Comparison of ENCODE assay signal across 10 mouse cellular contexts in the genomic region with DNA sequence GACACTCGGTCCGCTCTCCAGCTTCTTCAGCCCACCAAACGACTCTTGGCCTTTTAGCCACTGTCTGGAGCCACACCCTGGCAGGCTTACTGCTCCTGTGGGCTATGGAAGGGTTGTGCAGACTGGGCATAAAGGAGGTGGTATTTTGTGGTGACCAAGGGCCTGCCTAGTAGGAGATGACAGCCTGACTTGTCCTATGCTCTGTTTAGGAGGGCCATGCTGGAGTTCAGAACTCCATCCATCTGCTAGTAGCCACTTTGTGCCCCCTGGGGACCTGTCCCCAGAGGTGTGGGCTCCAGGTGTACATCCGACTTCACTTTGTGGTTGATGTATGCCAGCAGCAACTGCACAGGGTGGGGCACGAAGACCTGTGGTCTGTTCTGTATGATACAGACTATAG. TPM values are rescaled to one million over a fixed set of nuclear protein-coding genes. Genes with fewer than 3 reads are reported as not detected.
A peak's percentile ranks its signal among the peaks of the same experiment; 100 is the strongest.
DNase-seq lines count a peak whose midpoint lies in the region; ATAC-seq and TF ChIP-seq lines count a peak whose summit lies in the region.
"Had no signal": no experiment of that assay in that cellular context is flagged by ENCODE, and none has a peak within 500 bp of the region (broad histone marks: within the 10 kb centered on the region; RNA-seq: fewer than 3 reads in every experiment).

No protein-coding gene starts in this region.

- H3K4me3 ChIP-seq in kidney, adult 2 months (ENCODE audit: insufficient read depth, low read depth, low read length) = peak overlapping the region; percentile 69
- H3K4me3 ChIP-seq in embryonic facial prominence, embryonic 12.5 days = peak overlapping the region; percentile 71
- H3K4me3 ChIP-seq in hindbrain, embryonic 13.5 days = peak overlapping the region; percentile 64
- H3K4me3 ChIP-seq in midbrain, embryonic 12.5 days = peak overlapping the region; percentile 76

- H3K9me3 ChIP-seq in embryonic facial prominence, embryonic 12.5 days = no peaks in the 10 kb centered on the region
- no peaks in the 10 kb centered on the region for H3K9me3 ChIP-seq in hindbrain, embryonic 13.5 days
- H3K9me3 ChIP-seq in midbrain, embryonic 12.5 days = no peaks in the 10 kb centered on the region

- H3K4me1 ChIP-seq in kidney, adult 2 months (ENCODE audit: control insufficient read depth, insufficient read depth, low read length) = peaks cover 19% of the 10 kb centered on the region
- peaks cover 36% of the 10 kb centered on the region for H3K4me1 ChIP-seq in embryonic facial prominence, embryonic 12.5 days
- H3K4me1 ChIP-seq in hindbrain, embryonic 13.5 days (replicated peaks) = peaks cover 66% of the 10 kb centered on the region
- peaks cover 64% of the 10 kb centered on the region for H3K4me1 ChIP-seq in midbrain, embryonic 12.5 days

- TF ChIP-seq CTCF in kidney, adult 2 months (conservative IDR thresholded peaks at IDR 0.05; ENCODE audit: insufficient read depth, insufficient read length, low read depth, low read length) = no peak

- H3K36me3 ChIP-seq in kidney, adult 2 months (ENCODE audit: control insufficient read depth, insufficient read depth, low read length) = no peaks in the 10 kb centered on the region
- peaks cover 20% of the 10 kb centered on the region for H3K36me3 ChIP-seq in embryonic facial prominence, embryonic 12.5 days
- H3K36me3 ChIP-seq in hindbrain, embryonic 13.5 days = peaks cover 35% of the 10 kb centered on the region
- H3K36me3 ChIP-seq in midbrain, embryonic 12.5 days = peaks cover 26% of the 10 kb centered on the region

- ATAC-seq in embryonic facial prominence, embryonic 12.5 days (ENCODE audit: insufficient number of reproducible peaks, insufficient read depth, low FRiP score, low TSS enrichment) = no peak
- ATAC-seq in hindbrain, embryonic 13.5 days (ENCODE audit: low FRiP score) = no peak
- no peak for ATAC-seq in midbrain, embryonic 12.5 days (ENCODE audit: low FRiP score, low read depth)
- no peak for ATAC-seq in granulocyte monocyte progenitor cell, adult 5-6 weeks (replicated peaks; ENCODE audit: poor library complexity, severe bottlenecking)
- ATAC-seq in erythroid progenitor cell, adult 5-6 weeks (replicated peaks; ENCODE audit: low FRiP score, poor library complexity, severe bottlenecking) = no peak

- peak overlapping the region; percentile 90 for H3K4me2 ChIP-seq in embryonic facial prominence, embryonic 12.5 days (replicated peaks)
- H3K4me2 ChIP-seq in hindbrain, embryonic 13.5 days = peak overlapping the region; percentile 88
- H3K4me2 ChIP-seq in midbrain, embryonic 12.5 days (replicated peaks) = peak overlapping the region; percentile 90

- no peak overlapping the region for H3K27ac ChIP-seq in kidney, adult 2 months (ENCODE audit: insufficient read depth, low read depth, low read length)
- H3K27ac ChIP-seq in embryonic facial prominence, embryonic 12.5 days = no peak overlapping the region
- peak overlapping the region; percentile 91 for H3K27ac ChIP-seq in hindbrain, embryonic 13.5 days
- H3K27ac ChIP-seq in midbrain, embryonic 12.5 days (replicated peaks) = peak overlapping the region; percentile 91

- no peak for TF ChIP-seq POLR2A in kidney, adult 2 months (IDR thresholded peaks at IDR 0.05; ENCODE audit: low read depth, low read length)

- 61% methylated on average over 5 of the region's 5 CpGs for WGBS in kidney, adult 2 months
- 50% methylated on average over 5 of the region's 5 CpGs for WGBS in embryonic facial prominence, embryonic 12.5 days
- 43% methylated on average over 5 of the region's 5 CpGs for WGBS in hindbrain, embryonic 13.5 days
- WGBS in midbrain, embryonic 12.5 days = 49% methylated on average over 5 of the region's 5 CpGs

- peak overlapping the region; percentile 71; the same call in 1 of the 2 replicates for H3K9ac ChIP-seq in embryonic facial prominence, embryonic 12.5 days
- peak overlapping the region; percentile 92 for H3K9ac ChIP-seq in hindbrain, embryonic 13.5 days
- H3K9ac ChIP-seq in midbrain, embryonic 12.5 days (replicated peaks) = peak overlapping the region; percentile 86

- no peaks in the 10 kb centered on the region for H3K27me3 ChIP-seq in kidney, adult 2 months (replicated peaks; ENCODE audit: control insufficient read depth, insufficient read depth, low read length)
- H3K27me3 ChIP-seq in embryonic facial prominence, embryonic 12.5 days = no peaks in the 10 kb centered on the region
- 0 out of 2 replicates have a peak, but pooled peaks cover 3% of the 10 kb centered on the region for H3K27me3 ChIP-seq in hindbrain, embryonic 13.5 days
- H3K27me3 ChIP-seq in midbrain, embryonic 12.5 days = no peaks in the 10 kb centered on the region

- DNase-seq in kidney, adult 2 months = no peak
- DNase-seq in kidney, adult 9 months = no peak
- DNase-seq in adrenal gland, postnatal 14 days = no peak
- DNase-seq: kidney, adult 18-20 months; right cerebral cortex, adult 18-20 months had no signal

RNA-seq across cellular contexts. Expression of gene Txnrd2, which starts 32.6 kb away (rescaled TPM):
- 35.2 and 39.1 TPM in 2 replicates for polyA plus RNA-seq in kidney, adult 2 months (2012; rRNA removed)
- polyA plus RNA-seq in embryonic facial prominence, embryonic 12.5 days (2016; fragmentation: Nextera tagmentation; extraction: Ambion mirVana) = 15.7 and 19.8 TPM in 2 replicates
- 26.1 and 27.0 TPM in 2 replicates for polyA plus RNA-seq in hindbrain, embryonic 13.5 days (2015; fragmentation: Nextera tagmentation; extraction: Ambion mirVana)
- 22.5 and 23.8 TPM in 2 replicates for polyA plus RNA-seq in midbrain, embryonic 12.5 days (2016; fragmentation: Nextera tagmentation; extraction: Ambion mirVana)
- total RNA-seq in adrenal gland, postnatal 14 days (2021) = 66.4 and 66.5 TPM in 2 replicates
- total RNA-seq in granulocyte monocyte progenitor cell, adult 5-6 weeks (2014; fragmentation: Nextera tagmentation) = 13.1 and 28.8 TPM in 2 replicates
- total RNA-seq in granulocyte monocyte progenitor cell, adult 5-6 weeks (2017) = 8.8 and 9.7 TPM in 2 replicates
- 117 and 217 TPM in 2 replicates for total RNA-seq in erythroid progenitor cell, adult 5-6 weeks (2015; ENCODE audit: low replicate concordance)
- total RNA-seq in erythroid progenitor cell, adult 5-6 weeks (2017; ENCODE audit: low replicate concordance) = 138 and 221 TPM in 2 replicates

RNA-seq across cellular contexts. Expression of gene Comt, which starts 33.1 kb away (rescaled TPM):
- polyA plus RNA-seq in kidney, adult 2 months (2012; rRNA removed) = 519 and 582 TPM in 2 replicates
- polyA plus RNA-seq in embryonic facial prominence, embryonic 12.5 days (2016; fragmentation: Nextera tagmentation; extraction: Ambion mirVana) = 56.1 and 59.7 TPM in 2 replicates
- 85.9 and 88.5 TPM in 2 replicates for polyA plus RNA-seq in hindbrain, embryonic 13.5 days (2015; fragmentation: Nextera tagmentation; extraction: Ambion mirVana)
- 54.9 and 60.1 TPM in 2 replicates for polyA plus RNA-seq in midbrain, embryonic 12.5 days (2016; fragmentation: Nextera tagmentation; extraction: Ambion mirVana)
- 117 and 147 TPM in 2 replicates for total RNA-seq in adrenal gland, postnatal 14 days (2021)
- 40.4 and 48.4 TPM in 2 replicates for total RNA-seq in granulocyte monocyte progenitor cell, adult 5-6 weeks (2014; fragmentation: Nextera tagmentation)
- total RNA-seq in granulocyte monocyte progenitor cell, adult 5-6 weeks (2017) = 34.1 and 34.6 TPM in 2 replicates
- 129 and 131 TPM in 2 replicates for total RNA-seq in erythroid progenitor cell, adult 5-6 weeks (2015; ENCODE audit: low replicate concordance)
- total RNA-seq in erythroid progenitor cell, adult 5-6 weeks (2017; ENCODE audit: low replicate concordance) = 66.4 and 67.4 TPM in 2 replicates

RNA-seq across cellular contexts. Expression of gene Arvcf, which starts 45.6 kb away (rescaled TPM):
- polyA plus RNA-seq in kidney, adult 2 months (2012; rRNA removed) = 94.2 and 98.5 TPM in 2 replicates
- polyA plus RNA-seq in embryonic facial prominence, embryonic 12.5 days (2016; fragmentation: Nextera tagmentation; extraction: Ambion mirVana) = 44.4 and 47.0 TPM in 2 replicates
- 81.1 and 88.9 TPM in 2 replicates for polyA plus RNA-seq in hindbrain, embryonic 13.5 days (2015; fragmentation: Nextera tagmentation; extraction: Ambion mirVana)
- polyA plus RNA-seq in midbrain, embryonic 12.5 days (2016; fragmentation: Nextera tagmentation; extraction: Ambion mirVana) = 129 and 134 TPM in 2 replicates
- total RNA-seq in adrenal gland, postnatal 14 days (2021) = 30.0 and 30.2 TPM in 2 replicates
- total RNA-seq in granulocyte monocyte progenitor cell, adult 5-6 weeks (2014; fragmentation: Nextera tagmentation) = 1.8 and 1.9 TPM in 2 replicates
- total RNA-seq in granulocyte monocyte progenitor cell, adult 5-6 weeks (2017) = 0.21 and 2.8 TPM in 2 replicates
- 3.2 and 8.8 TPM in 2 replicates for total RNA-seq in erythroid progenitor cell, adult 5-6 weeks (2015; ENCODE audit: low replicate concordance)
- 6.2 and 22.0 TPM in 2 replicates for total RNA-seq in erythroid progenitor cell, adult 5-6 weeks (2017; ENCODE audit: low replicate concordance)

RNA-seq across cellular contexts. Expression of gene Tango2, which starts 45.7 kb away (rescaled TPM):
- 147 and 158 TPM in 2 replicates for polyA plus RNA-seq in kidney, adult 2 months (2012; rRNA removed)
- 22.5 and 30.1 TPM in 2 replicates for polyA plus RNA-seq in embryonic facial prominence, embryonic 12.5 days (2016; fragmentation: Nextera tagmentation; extraction: Ambion mirVana)
- polyA plus RNA-seq in hindbrain, embryonic 13.5 days (2015; fragmentation: Nextera tagmentation; extraction: Ambion mirVana) = 76.0 and 79.8 TPM in 2 replicates
- 48.2 and 49.7 TPM in 2 replicates for polyA plus RNA-seq in midbrain, embryonic 12.5 days (2016; fragmentation: Nextera tagmentation; extraction: Ambion mirVana)
- 30.2 and 30.5 TPM in 2 replicates for total RNA-seq in adrenal gland, postnatal 14 days (2021)
- total RNA-seq in granulocyte monocyte progenitor cell, adult 5-6 weeks (2014; fragmentation: Nextera tagmentation) = 20.3 and 30.5 TPM in 2 replicates
- 5.4 and 8.8 TPM in 2 replicates for total RNA-seq in granulocyte monocyte progenitor cell, adult 5-6 weeks (2017)
- total RNA-seq in erythroid progenitor cell, adult 5-6 weeks (2015; ENCODE audit: low replicate concordance) = 61.3 and 62.5 TPM in 2 replicates
- total RNA-seq in erythroid progenitor cell, adult 5-6 weeks (2017; ENCODE audit: low replicate concordance) = 47.2 and 51.9 TPM in 2 replicates

Comparison
In these comparisons a context has a peak if more than half of its experiments do, and no peak if none do; other contexts are left out.
1. H3K27ac ChIP-seq: peak in hindbrain, embryonic 13.5 days (single experiment) and midbrain, embryonic 12.5 days (single experiment); none in kidney, adult 2 months (single experiment) and embryonic facial prominence, embryonic 12.5 days (single experiment).
2. Peak in every context shown above with its lines, with median percentiles within 50 percentile points of each other: H3K4me3 ChIP-seq, H3K4me2 ChIP-seq and H3K9ac ChIP-seq.